Mouse (Mus musculus) brown adipose tissue, adult 24 weeks (tissue): Measurements from ENCODE around the gene Arhgef19. TPM values are rescaled to one million over a fixed set of nuclear protein-coding genes. Genes with fewer than 3 reads are reported as not detected.

Source experiments
- H3K27ac ChIP-seq: fragments of 200-500 bp; replicated peaks from 2 replicates; pipeline ENCODE4 v1.5.1; 2012; ENCODE audit warnings: low read depth, mild to moderate bottlenecking, low read length
- H3K4me1 ChIP-seq: fragments of 200-500 bp; 2 replicates; pipeline ENCODE4 v1.6.1; 2012; ENCODE audit warnings: low read length, mixed read lengths; ENCODE audit not compliant: control insufficient read depth, insufficient read depth, insufficient read length
- H3K4me3 ChIP-seq: fragments of 200-500 bp; 2 replicates; pipeline ENCODE4 v1.5.1; 2012; ENCODE audit warnings: low read depth, mild to moderate bottlenecking, low read length, moderate library complexity; ENCODE audit not compliant: insufficient read depth
- polyA plus RNA-seq: library from polyadenylated mRNA; stranded (reverse); fragments of >200 nt; gene quantifications from 2 replicates; pipeline ENCODE4 v1.2.4, GENCODE M21; 2012; ENCODE audit not compliant: missing spikeins, insufficient read depth, insufficient read length

Gene Arhgef19
- polyA plus RNA-seq, 1 experiment = 3.2 TPM

DNA sequence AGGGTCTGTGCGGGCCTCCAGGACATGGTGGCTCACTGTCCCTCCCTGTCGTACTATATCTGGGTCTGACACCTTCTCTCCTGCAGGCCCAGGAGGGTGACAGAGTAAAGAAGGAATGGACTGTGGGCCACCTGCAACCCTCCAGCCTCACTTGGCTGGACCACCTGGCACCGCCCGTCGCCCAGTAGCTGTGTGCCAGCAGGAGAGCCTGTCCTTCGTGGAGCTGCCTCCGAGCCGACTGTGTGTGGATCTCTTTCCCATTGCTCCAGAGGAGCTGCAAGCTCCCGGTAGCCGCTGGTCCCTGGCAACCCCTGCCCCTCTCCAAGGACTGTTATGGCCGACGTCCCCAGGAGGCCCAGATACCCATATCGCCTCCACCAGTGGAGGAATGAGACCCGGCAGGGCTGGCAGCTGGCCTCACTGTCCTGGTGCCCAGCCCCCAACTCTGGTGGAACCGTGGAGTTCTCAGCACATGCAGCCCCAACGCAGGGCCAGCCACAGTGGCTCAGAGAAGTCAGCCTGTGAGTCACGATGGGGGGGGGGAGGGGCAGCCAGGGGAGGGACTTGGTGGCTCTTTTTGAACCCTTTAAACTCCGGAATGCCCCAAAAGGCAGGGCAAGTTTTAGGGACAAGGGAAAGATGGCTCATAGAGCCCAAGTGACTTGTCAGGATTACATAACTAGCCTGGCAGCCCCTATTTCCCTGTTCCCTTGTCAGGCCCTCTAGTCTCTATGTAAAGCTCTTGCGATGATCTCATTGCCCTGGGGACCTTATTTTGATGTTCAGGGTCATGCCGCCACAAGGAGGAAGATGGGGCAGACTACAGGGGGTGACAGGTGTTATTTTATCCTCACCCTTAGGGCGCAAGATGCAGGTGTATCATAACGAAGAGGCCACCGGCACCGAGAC is 7.0 kb downstream of the Arhgef19 start:
- Histone ChIP-seq H3K4me3 (no peak overlapping the region), H3K27ac (no peak overlapping the region), H3K4me1 (peaks cover 4% of the 10 kb centered on the region; the same call in 1 of the 2 replicates)

DNA sequence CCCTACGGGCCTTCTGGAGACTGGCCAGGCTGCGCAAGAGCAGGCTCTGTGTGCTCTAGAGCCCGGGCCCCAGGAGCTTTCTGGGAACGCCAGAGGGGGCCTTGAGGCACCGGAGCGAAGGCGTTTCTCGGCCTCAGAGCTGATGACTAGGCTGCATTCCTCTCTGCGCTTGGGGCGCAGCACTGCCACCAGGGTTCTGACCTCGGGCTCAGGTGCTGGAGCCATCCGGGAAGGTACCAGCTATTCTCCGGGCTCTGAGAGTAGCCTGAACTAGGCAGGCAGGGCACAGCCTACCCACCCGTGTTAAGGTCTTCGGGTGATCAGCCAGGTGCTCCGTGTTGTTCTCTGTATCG is 7.7 kb downstream of the Arhgef19 start:
- H3K4me3 ChIP-seq = no peak overlapping the region
- H3K4me1 ChIP-seq = peaks cover 4% of the 10 kb centered on the region; the same call in 1 of the 2 replicates
- H3K27ac ChIP-seq = no peak overlapping the region

DNA sequence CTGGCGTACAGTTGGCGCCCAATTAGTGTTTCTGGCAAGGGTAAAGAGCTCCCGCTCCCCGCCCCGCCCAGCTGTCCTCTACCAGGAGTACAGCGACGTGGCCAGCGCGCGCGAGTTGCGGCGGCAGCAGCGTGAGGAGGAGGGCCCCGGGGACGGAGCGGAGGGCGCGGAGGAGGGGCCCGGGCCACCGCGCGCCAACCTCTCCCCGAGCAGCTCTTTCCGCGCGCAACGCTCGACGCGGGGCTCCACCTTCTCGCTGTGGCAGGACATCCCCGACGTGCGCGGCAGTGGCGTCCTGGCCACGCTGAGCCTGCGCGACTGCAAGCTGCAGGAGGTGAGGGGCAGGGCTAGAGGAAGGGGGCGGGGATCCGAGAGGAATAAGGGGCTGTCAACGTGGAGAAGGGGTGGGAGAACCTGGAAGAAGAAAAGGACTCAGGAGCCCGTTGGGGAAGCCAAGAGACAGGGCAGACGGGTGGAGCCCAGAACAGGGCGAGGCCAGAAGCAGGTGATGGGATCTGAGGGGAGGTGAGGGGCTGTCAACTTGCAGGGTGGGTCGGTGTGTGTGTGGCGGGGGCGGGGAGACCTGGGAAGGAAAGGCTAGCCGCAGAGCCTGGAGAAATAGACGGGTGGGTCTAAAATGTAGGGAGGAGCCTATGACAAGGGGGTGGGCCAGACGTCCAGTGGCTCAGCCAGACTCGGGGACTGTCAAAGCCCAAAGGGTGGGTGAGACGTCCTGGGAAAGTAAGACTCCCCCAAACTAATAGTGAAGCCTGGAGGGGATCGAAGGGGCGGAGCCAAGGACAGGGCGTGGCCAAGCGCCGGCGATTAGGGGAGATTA is 8.7 kb downstream of the Arhgef19 start:
- Histone ChIP-seq H3K4me1 (no peaks in the 10 kb centered on the region; the same call in 1 of the 2 replicates), H3K27ac (no peak overlapping the region), H3K4me3 (peak overlapping the region; percentile 16; the same call in 1 of the 2 replicates)

DNA sequence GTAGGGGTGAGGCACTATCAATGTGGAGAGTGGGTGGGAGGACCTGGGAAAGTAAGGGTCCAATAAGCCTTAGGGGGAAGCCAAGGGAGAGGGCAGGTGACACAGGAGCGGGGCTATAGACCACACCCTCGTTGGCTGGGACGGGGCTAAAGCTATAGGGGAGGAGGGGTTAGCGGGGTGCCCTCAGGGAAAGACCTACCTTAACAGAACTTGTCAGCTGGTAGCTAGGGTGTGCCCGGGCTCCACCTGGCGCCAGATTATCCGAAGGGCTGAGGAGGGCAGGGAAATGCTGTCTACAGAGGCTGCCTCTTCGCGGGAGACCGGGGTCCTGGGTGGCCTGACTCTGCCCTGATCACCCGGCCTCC is 9.3 kb downstream of the Arhgef19 start:
- Histone ChIP-seq H3K27ac (no peak overlapping the region), H3K4me1 (no peaks in the 10 kb centered on the region; the same call in 1 of the 2 replicates), H3K4me3 (no peak overlapping the region)

DNA sequence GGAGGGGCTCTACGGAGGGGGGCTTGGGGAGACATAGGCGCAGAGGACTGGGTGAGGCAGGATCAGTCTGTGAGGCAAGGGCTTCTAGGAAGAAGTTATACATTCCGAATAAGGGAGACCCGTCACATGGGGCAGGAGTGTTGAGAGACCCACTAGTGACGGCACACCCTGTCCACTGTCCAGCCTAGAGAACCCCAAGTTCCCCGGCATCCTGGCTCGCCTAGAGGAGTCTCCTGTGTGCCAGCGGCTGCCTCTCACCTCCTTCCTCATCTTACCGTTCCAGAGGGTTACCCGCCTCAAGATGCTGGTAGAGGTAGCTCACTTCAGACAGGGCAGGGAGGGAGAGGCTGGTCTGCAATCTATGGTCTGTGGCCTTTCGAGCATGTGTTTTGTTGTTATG is 10.1 kb downstream of the Arhgef19 start:
- H3K27ac ChIP-seq = no peak overlapping the region
- H3K4me3 ChIP-seq = no peak overlapping the region
- no peaks in the 10 kb centered on the region; the same call in 1 of the 2 replicates for H3K4me1 ChIP-seq

DNA sequence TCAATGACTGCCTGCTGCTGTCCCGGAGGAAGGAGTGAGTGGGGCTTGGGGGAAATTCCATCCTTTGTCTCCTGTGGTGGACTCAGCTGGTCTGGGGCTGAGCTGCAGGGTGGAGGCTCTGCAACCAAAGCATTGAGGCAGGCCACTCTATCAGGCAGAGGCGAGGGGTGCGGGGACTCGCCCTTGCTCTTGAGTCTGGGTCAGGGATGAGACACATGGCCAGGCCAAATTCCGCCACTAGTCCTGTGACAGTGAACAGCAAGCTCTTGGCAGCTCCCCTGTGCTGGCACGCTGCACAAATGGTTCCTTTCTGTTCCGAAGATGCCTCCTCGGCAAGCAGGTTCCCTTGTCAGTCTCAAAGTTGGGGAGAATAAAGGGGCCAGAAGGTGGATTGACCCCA is 11.8 kb downstream of the Arhgef19 start:
- Histone ChIP-seq H3K27ac (no peak overlapping the region), H3K4me3 (no peak overlapping the region), H3K4me1 (no peaks in the 10 kb centered on the region; the same call in 1 of the 2 replicates)

DNA sequence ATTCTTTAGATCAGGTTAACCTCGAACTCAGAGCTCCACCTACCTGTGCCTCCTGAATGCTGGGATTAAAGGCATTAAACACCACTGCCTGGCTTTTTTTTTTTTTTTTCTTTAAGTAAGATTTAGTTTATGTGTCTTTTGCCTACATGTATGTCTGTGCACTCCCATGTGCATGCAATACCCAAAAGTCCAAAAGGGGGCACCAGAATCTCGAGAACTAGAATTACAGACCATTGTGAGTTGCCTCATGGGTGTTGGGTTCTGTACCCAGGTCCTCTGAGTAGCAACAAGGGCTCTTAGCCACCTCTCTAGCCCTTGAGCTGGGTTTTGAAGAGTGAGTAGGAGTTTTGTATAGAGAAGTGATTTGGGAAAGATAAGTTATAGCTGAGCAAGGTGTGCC is 13.3 kb downstream of the Arhgef19 start:
- Histone ChIP-seq H3K4me3 (no peak overlapping the region), H3K4me1 (no peaks in the 10 kb centered on the region), H3K27ac (no peak overlapping the region)

DNA sequence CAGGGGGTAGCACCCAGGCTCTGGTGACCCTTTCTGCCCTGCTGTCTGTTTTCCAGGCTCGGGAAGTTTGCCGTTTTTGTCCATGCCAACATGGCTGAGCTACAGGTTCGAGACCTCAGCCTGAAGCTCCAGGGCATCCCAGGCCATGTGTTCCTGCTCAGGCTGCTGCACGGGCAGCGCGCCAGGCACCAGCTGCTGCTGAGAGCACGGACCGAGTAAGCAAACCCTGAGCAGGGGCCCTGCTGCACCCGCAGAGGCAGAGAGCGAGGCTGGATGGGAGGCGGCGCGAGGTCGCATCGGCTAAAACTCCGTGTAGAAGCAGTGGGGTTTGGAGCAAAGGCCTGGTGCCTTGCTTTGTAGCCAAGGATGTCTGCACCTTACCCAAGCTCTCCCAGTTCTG is 14.9 kb downstream of the Arhgef19 start:
- H3K4me1 ChIP-seq = no peaks in the 10 kb centered on the region
- no peak overlapping the region for H3K4me3 ChIP-seq
- no peak overlapping the region for H3K27ac ChIP-seq

DNA sequence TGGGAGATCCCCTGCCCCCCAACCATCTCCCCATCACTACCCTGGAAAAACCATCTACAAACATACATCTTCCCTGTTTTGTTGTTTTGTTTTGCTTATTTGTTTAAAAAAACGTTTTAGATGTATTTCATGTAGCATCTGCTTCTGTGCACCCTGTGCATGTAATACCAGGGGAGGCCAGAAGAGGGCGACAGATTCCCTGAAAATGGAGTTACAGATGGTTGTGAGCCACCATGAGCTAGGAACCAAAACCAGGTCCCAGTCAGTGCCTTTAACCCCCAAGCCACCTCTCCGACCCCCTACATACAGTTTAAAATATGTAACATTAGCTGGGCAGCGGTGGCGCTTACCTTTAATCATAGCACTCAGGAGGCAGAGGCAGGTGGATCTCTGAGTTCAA is 18.1 kb downstream of the Arhgef19 start:
- no peak overlapping the region for H3K27ac ChIP-seq
- H3K4me1 ChIP-seq = no peaks in the 10 kb centered on the region
- no peak overlapping the region for H3K4me3 ChIP-seq

DNA sequence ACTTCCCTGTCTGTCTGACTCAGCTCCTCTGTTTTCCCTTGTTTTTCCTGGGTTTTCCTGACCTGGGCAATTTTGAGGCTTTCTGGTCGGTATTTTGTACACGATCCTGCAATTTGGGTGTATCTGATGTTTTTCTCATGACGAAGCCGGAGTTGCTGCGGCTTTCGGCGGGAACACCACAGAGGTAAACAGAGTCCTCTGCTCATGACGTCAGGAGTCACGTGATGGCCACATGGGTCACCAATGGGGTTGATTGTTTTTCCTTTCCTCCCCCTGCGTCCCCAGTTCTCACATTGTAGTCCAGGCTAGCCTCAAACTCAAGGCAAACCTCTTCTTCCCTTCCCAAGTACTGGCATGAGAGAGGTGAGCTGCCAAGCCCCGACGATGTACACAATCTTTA is 20.1 kb downstream of the Arhgef19 start:
- Histone ChIP-seq H3K4me3 (no peak overlapping the region), H3K27ac (no peak overlapping the region), H3K4me1 (no peaks in the 10 kb centered on the region)

DNA sequence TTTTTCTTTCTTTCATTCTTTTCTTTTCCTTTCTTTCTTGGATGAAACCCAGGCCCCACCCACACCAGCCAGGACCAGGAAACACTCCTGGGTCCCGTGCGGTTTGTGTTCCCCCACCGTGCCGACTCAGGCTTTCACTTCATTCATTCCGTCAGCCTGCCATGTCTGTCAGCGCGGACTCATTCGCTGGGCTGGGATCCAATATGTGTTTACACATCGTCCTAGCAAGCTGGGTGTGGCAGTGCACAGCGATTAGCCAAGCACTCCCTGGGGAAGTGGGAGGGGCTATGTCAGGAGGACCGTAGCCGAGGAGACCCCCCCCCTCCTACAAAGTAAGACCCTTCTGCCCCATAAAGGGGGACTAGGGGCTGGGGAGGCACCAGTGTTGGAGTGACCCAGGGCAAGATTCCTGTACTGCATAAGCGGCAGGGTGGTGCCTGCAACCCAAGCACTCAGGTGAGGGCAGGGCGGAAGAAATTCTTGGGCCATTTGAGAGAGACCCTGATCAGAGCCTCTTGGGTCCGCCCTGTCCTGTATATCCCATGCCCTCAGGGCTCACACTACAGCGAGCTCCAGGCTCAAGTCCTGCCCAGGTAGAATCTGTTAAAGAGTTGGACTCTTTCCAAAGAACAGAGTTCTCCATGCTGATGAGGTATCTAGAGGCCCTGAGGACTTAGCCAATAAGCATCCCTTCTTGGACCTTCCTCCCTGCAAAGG is 20.9 kb downstream of the Arhgef19 start:
- Histone ChIP-seq H3K27ac (no peak overlapping the region), H3K4me1 (no peaks in the 10 kb centered on the region), H3K4me3 (no peak overlapping the region)

DNA sequence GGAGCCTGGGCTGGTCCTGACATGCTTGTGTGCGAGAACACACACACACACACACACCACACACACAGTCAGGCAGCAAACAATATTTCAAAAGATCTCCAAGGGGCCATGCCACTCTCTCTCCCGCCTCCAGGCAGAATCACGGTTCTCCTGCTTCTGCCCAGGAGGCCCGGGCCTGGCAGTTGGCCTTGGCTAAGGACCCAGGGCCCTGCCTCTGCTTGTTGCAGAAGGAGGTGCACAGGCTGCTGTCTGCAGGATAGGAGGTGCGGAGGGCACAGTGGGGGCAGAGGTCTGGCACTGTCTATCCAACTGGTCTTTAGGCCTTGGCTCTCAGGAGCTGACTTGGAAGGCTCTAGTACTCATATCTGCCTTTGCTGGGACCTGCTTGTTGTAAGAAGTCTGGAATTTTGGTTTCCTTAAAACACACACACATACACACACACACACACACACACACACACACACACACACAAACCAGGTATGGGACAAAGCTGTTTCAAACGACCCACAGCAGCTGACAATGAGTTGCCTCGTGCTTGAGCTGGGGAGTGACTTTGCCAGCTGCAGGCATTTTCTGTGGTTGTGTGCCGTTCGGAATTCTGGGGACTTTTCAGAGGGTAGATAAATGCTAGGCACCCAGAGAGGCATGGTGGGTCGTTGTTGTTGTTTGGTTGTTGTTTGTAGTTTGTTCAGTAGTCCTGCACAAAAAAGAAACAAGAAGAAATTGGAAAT is 23.8 kb downstream of the Arhgef19 start:
- H3K4me1 ChIP-seq = no peaks in the 10 kb centered on the region
- H3K27ac ChIP-seq = no peak overlapping the region
- H3K4me3 ChIP-seq = no peak overlapping the region

DNA sequence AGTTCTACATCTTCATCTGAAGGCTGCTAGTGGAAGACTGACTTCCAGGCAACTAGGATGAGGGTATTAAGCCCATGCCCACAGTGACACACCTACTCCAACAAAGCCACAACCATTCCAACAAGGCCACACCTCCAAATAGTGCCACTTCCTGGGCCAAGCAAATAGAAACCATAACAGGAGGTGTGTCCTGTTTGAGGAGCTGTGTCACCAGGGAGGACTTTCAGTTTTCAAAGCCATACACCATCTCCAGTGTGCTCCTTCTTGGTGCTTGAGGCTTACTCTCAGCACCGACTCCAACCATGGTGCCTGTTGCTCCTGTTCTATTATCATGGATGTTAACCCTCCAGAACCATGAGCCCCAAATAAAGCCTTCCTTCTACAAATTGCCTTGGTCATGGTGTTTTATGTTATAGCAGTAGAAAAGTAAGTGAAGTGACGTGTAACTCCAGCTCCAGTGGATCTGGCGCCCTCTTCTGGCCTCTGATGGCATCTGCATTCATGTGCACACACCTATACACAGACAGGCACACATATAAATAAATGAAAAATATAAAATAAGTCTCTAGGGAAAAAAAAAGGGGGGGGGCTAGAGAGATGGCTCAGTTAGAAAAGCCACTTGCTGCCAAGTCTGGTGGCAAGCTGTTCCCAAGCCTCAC is 26.8 kb downstream of the Arhgef19 start:
- H3K4me1 ChIP-seq = no peaks in the 10 kb centered on the region
- no peak overlapping the region for H3K27ac ChIP-seq
- H3K4me3 ChIP-seq = no peak overlapping the region

DNA sequence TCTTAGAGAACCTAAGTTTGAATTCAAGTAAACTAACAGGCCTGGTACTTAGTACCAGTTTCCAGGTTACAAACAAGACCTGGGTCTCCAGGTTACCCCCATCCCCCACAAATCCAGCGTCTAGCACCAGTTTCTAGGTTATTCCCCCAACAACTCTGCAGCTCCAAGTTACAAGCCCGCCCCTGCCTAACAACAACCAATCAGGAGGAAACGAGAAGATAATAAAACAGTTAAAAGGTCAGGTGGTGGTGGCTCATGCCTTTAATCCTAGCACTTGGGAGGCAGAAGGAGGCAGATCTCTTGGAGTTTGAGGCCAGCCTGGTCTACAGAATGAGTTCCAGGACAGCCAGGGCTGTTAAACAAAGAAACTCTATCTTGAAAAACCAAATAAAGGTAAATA is 28.0 kb downstream of the Arhgef19 start:
- Histone ChIP-seq H3K4me3 (no peak overlapping the region), H3K4me1 (peaks cover 9% of the 10 kb centered on the region), H3K27ac (no peak overlapping the region)
